Mouse (Mus musculus) bone marrow, adult 2 months (tissue): ENCODE data around the gene Cd72. TPM values are rescaled to one million over a fixed set of nuclear protein-coding genes. Genes with fewer than 3 reads are reported as not detected.
A peak's percentile ranks its signal among the peaks of the same experiment; 100 is the strongest.

Experiments
- H3K27ac ChIP-seq: fragments of 200-500 bp; 2 replicates; pipeline ENCODE4 v1.5.1; 2012; ENCODE audit warnings: low read depth, mild to moderate bottlenecking, control low read depth, inconsistent platforms, low read length; ENCODE audit not compliant: control insufficient read depth, poor library complexity, insufficient read depth
- H3K4me1 ChIP-seq: fragments of 200-500 bp; 2 replicates; pipeline ENCODE4 v1.6.1; 2011; ENCODE audit warnings: low read length; ENCODE audit not compliant: control insufficient read depth, insufficient read depth
- H3K4me3 ChIP-seq: fragments of 200-500 bp; replicated peaks from 2 replicates; pipeline ENCODE3; 2011; ENCODE audit warnings: mild to moderate bottlenecking, low read depth, low read length, control low read depth; ENCODE audit not compliant: control insufficient read depth
- CTCF ChIP-seq: fragments of 200-500 bp; IDR thresholded peaks from 2 replicates; pipeline ENCODE4 v1.5.1; 2011; ENCODE audit warnings: low read length, control low read depth; ENCODE audit not compliant: control insufficient read depth, insufficient read depth
- POLR2A ChIP-seq: fragments of 200-500 bp; IDR thresholded peaks from 2 replicates; pipeline ENCODE4 v1.6.1; 2011; ENCODE audit warnings: low read depth, mild to moderate bottlenecking, control low read depth, low read length, borderline replicate concordance; ENCODE audit not compliant: control insufficient read depth
- WGBS: fragments of 180-500 bp; shearing (Covaris S2); methylation state at CpG from one replicate; pipeline ENCODE4 v1.1.7; 2018; 5-methylcytosine and 5-hydroxymethylcytosine counted together
- polyA plus RNA-seq: library from polyadenylated mRNA; stranded (reverse); fragments of >200 nt; gene quantifications from 2 replicates; pipeline ENCODE4 v1.2.4, GENCODE M21; 2011; ENCODE audit warnings: low replicate concordance; ENCODE audit not compliant: missing spikeins, insufficient read depth, insufficient read length

Gene Cd72
- polyA plus RNA-seq, 1 experiment, result 275 TPM

- TF ChIP-seq POLR2A, result no peak
- TF ChIP-seq CTCF, result no peak
- Histone ChIP-seq H3K4me3 (peak overlapping the region; percentile 54), H3K27ac (peak overlapping the region; percentile 79; the same call in 1 of the 2 replicates), H3K4me1 (no peaks in the 10 kb centered on the region)
- 2% methylated on average over 28 of the region's 28 CpGs for WGBS
Observed at GRCm38 (mm10) chr4:43443511-43443910, 10.9 kb downstream of the Cd72 start.

- TF ChIP-seq POLR2A, result peak; percentile 34; the same call in 1 of the 2 replicates
- TF ChIP-seq CTCF, result no peak
Observed at GRCm38 (mm10) chr4:43442456-43443361, 11.7 kb downstream of the Cd72 start.

GRCm38 (mm10) chr4:43442044-43442443 lies 12.4 kb downstream of the Cd72 start:
- Histone ChIP-seq H3K4me1 (no peaks in the 10 kb centered on the region), H3K4me3 (peak overlapping the region; percentile 75), H3K27ac (peak overlapping the region; percentile 79)
- WGBS, result 1% methylated on average over 33 of the region's 33 CpGs
- TF ChIP-seq POLR2A, result peak; percentile 91; the same call in 1 of the 2 replicates
- TF ChIP-seq CTCF, result peak; percentile 99

More at GRCm38 (mm10) chr4:43442456-43443361, 11.7 kb downstream of the Cd72 start:
- Histone ChIP-seq H3K27ac (peak overlapping the region; percentile 79), H3K4me1 (no peaks in the 10 kb centered on the region), H3K4me3 (peak overlapping the region; percentile 75)
- WGBS, result under 1% methylated on average over 88 of the region's 88 CpGs

- no peaks in the 10 kb centered on the region for H3K4me1 ChIP-seq
- TF ChIP-seq POLR2A (no peak), CTCF (no peak)
- peak within 1 kb of the TSS; percentile 79 for H3K27ac ChIP-seq
- H3K4me3 ChIP-seq, result peak within 1 kb of the TSS; percentile 75
- WGBS, result 34% methylated on average over 4 of the region's 4 CpGs
Observed at GRCm38 (mm10) chr4:43441639-43442038, 12.8 kb downstream of the Cd72 start, which contains the start of gene Tesk1. Tesk1 (plus strand) TSS chr4:43441939.

GRCm38 (mm10) chr4:43432832-43433231 lies 21.6 kb downstream of the Cd72 start:
- WGBS, result 85% methylated on average over 1 of the region's 1 CpGs
- no peak for TF ChIP-seq POLR2A
- TF ChIP-seq CTCF, result no peak
- Histone ChIP-seq H3K27ac (no peak overlapping the region), H3K4me3 (no peak overlapping the region), H3K4me1 (no peaks in the 10 kb centered on the region)

- no peak for TF ChIP-seq POLR2A
- peak; percentile 81 for TF ChIP-seq CTCF
Observed at GRCm38 (mm10) chr4:43431690-43432089, 22.7 kb downstream of the Cd72 start.

GRCm38 (mm10) chr4:43428946-43429345 lies 25.5 kb downstream of the Cd72 start, which contains the start of gene Fam166b:
Fam166b (minus strand) TSS chr4:43429134.
- H3K4me3 ChIP-seq, result no peak within 1 kb of the TSS
- no peak within 1 kb of the TSS for H3K27ac ChIP-seq

More at GRCm38 (mm10) chr4:43431690-43432089, 22.7 kb downstream of the Cd72 start:
- WGBS, result 6% methylated on average over 4 of the region's 4 CpGs
- H3K4me3 ChIP-seq, result no peak overlapping the region
- no peaks in the 10 kb centered on the region for H3K4me1 ChIP-seq
- H3K27ac ChIP-seq, result no peak overlapping the region

GRCm38 (mm10) chr4:43428180-43428861 lies 26.1 kb downstream of the Cd72 start:
- H3K4me3 ChIP-seq, result no peak overlapping the region
- WGBS, result 44% methylated on average over 16 of the region's 16 CpGs
- no peak overlapping the region for H3K27ac ChIP-seq
- no peak for TF ChIP-seq CTCF
- no peak for TF ChIP-seq POLR2A
- no peaks in the 10 kb centered on the region for H3K4me1 ChIP-seq

More at GRCm38 (mm10) chr4:43428946-43429345, 25.5 kb downstream of the Cd72 start, which contains the start of gene Fam166b:
- TF ChIP-seq CTCF, result no peak
- no peak for TF ChIP-seq POLR2A
- WGBS, result 63% methylated on average over 10 of the region's 10 CpGs
- no peaks in the 10 kb centered on the region for H3K4me1 ChIP-seq
